In the genomic region with DNA sequence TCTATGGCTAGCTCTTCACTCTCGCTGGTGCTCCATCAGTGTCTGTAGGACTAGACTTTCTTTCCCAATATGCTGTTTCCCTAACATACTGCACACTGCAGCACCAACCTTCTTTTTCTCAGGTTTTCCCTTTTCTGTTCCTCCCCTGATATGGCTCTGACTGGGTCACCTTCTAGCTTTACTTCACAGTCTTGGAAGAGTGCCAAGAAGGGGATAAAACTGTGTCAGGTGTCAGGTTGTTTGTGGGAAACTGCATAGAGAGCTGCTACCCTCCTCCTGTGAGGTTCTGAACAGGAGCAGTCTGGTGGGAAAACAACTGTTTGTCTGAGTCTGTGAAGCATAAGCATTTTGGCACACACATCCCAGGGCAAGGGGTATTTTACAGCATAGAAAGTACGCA, we compare ENCODE assay signal across 26 mouse cellular contexts. TPM values are rescaled to one million over a fixed set of nuclear protein-coding genes. Genes with fewer than 3 reads are reported as not detected.
DNase-seq lines count a peak whose midpoint lies in the region; ATAC-seq and TF ChIP-seq lines count a peak whose summit lies in the region.
"Had no signal": no experiment of that assay in that cellular context is flagged by ENCODE, and none has a peak within 500 bp of the region (broad histone marks: within the 10 kb centered on the region; RNA-seq: fewer than 3 reads in every experiment).

No protein-coding gene starts in this region.

- TF ChIP-seq CTCF in MEL (IDR thresholded peaks at IDR 0.05 in 2 of 3, conservative IDR thresholded peaks at IDR 0.05 in 1 of 3; ENCODE audit: control insufficient read depth in 1 of 3, insufficient read depth in 1 of 3, low read depth in 2 of 3, low read length in 3 of 3, poor library complexity in 1 of 3, severe bottlenecking in 1 of 3): no peak

- no peak for TF ChIP-seq RAD21 in MEL (IDR thresholded peaks at IDR 0.05; ENCODE audit: low read depth, low read length)

- H3K36me3 ChIP-seq in kidney, embryonic 16.5 days (ENCODE audit: insufficient read depth, low read length): no peaks in the 10 kb centered on the region
- H3K36me3 ChIP-seq in MEL (ENCODE audit: control insufficient read depth in 1 of 2, insufficient read depth in 2 of 2, low read length in 2 of 2): peaks cover 0 to 2% of the 10 kb centered on the region in 2 experiments; a peak in 1 of 4 replicates
- H3K36me3 ChIP-seq in embryonic facial prominence, embryonic 14.5 days (ENCODE audit: control insufficient read depth, insufficient read depth, low read length): no peaks in the 10 kb centered on the region
- H3K36me3 ChIP-seq: forebrain, embryonic 12.5 days; G1E; heart, embryonic 13.5 days; hindbrain, embryonic 12.5 days; intestine, embryonic 15.5 days had no signal

- no peak for TF ChIP-seq EP300 in MEL (IDR thresholded peaks at IDR 0.05; ENCODE audit: low read depth in 1 of 2, low read length in 2 of 2)

- no peaks in the 10 kb centered on the region for H3K4me1 ChIP-seq in kidney, embryonic 16.5 days (ENCODE audit: insufficient read depth, low read length)
- 0 out of 4 replicates have a peak, but pooled peaks cover 0 to 2% of the 10 kb centered on the region in 2 experiments for H3K4me1 ChIP-seq in MEL (ENCODE audit: control insufficient read depth in 1 of 2, insufficient read depth in 2 of 2, low read length in 2 of 2)
- peaks cover 6% of the 10 kb centered on the region for H3K4me1 ChIP-seq in embryonic facial prominence, embryonic 14.5 days (ENCODE audit: control insufficient read depth, insufficient read depth, low read length)
- H3K4me1 ChIP-seq: forebrain, embryonic 12.5 days; hindbrain, embryonic 12.5 days; intestine, embryonic 15.5 days had no signal

- no peaks in the 10 kb centered on the region for H3K9me3 ChIP-seq in kidney, embryonic 16.5 days (ENCODE audit: low read length)
- H3K9me3 ChIP-seq in MEL (replicated peaks; ENCODE audit: insufficient read depth, low read length): no peaks in the 10 kb centered on the region
- H3K9me3 ChIP-seq in embryonic facial prominence, embryonic 14.5 days (ENCODE audit: control insufficient read depth, low read length): no peaks in the 10 kb centered on the region
- H3K9me3 ChIP-seq: forebrain, embryonic 12.5 days; heart, embryonic 13.5 days; hindbrain, embryonic 12.5 days; intestine, embryonic 15.5 days had no signal

- ATAC-seq in kidney, embryonic 16.5 days (ENCODE audit: low FRiP score, low TSS enrichment): 0 out of 2 replicates have a peak, but pooled peaks have one; percentile 35
- ATAC-seq in embryonic facial prominence, embryonic 14.5 days (ENCODE audit: low read depth): peak; percentile 93
- no peak for ATAC-seq in inflammation-experienced regulatory T-cells, adult 6 months
- ATAC-seq: CD4-positive, CD25-positive, alpha-beta regulatory T cell, adult 4 months; forebrain, embryonic 16.5 days; hindbrain, embryonic 16.5 days; intestine, embryonic 15.5 days had no signal

- H3K27ac ChIP-seq in kidney, embryonic 16.5 days (ENCODE audit: low read length): no peak overlapping the region
- no peak overlapping the region for H3K27ac ChIP-seq in MEL (ENCODE audit: control insufficient read depth, low read depth, low read length)
- H3K27ac ChIP-seq in embryonic facial prominence, embryonic 14.5 days (replicated peaks; ENCODE audit: low read depth, low read length): no peak overlapping the region; the same call in 1 of the 2 replicates
- H3K27ac ChIP-seq: forebrain, embryonic 12.5 days; heart, embryonic 13.5 days; hindbrain, embryonic 12.5 days; intestine, embryonic 15.5 days had no signal

- H3K79me2 ChIP-seq in MEL (ENCODE audit: control insufficient read depth, insufficient read depth, low read length, poor library complexity): no peaks in the 10 kb centered on the region

- no peak for TF ChIP-seq POLR2A in MEL (IDR thresholded peaks at IDR 0.05; ENCODE audit: control insufficient read depth in 1 of 2, insufficient read depth in 1 of 2, low read depth in 1 of 2, low read length in 2 of 2, poor library complexity in 1 of 2)

- no peak overlapping the region for H3K9ac ChIP-seq in kidney, embryonic 16.5 days (replicated peaks; ENCODE audit: low read length)
- no peak overlapping the region for H3K9ac ChIP-seq in MEL (ENCODE audit: control insufficient read depth, low read depth, low read length, poor library complexity, severe bottlenecking)
- H3K9ac ChIP-seq in embryonic facial prominence, embryonic 14.5 days (ENCODE audit: low read depth, low read length): no peak overlapping the region
- H3K9ac ChIP-seq: forebrain, embryonic 12.5 days; heart, embryonic 13.5 days; hindbrain, embryonic 12.5 days; intestine, embryonic 15.5 days had no signal

- peak; percentile 2 for DNase-seq in cerebellum, adult 11-12 months
- no peak for DNase-seq in cerebellum, adult 8-10 months
- no peak for DNase-seq in kidney, postnatal 25 days
- peak; percentile 36 for DNase-seq in MEL (ENCODE audit: low read depth, low spot score)
- DNase-seq in embryonic facial prominence, embryonic 14.5 days (ENCODE audit: low spot score): peak; percentile 80
- DNase-seq in testis, postnatal 10 days (ENCODE audit: low spot score): no peak
- DNase-seq: adrenal gland, postnatal 10 days; B cell, adult 2 months; cerebellum, adult 18-20 months; gastrocnemius, postnatal 14 days; heart, postnatal 4 days had no signal

- H3K27me3 ChIP-seq in kidney, embryonic 16.5 days (ENCODE audit: insufficient read depth, low read length): no peaks in the 10 kb centered on the region
- H3K27me3 ChIP-seq in MEL (ENCODE audit: control insufficient read depth in 1 of 2, insufficient read depth in 2 of 2, low read length in 2 of 2): peaks cover 4 to 6% of the 10 kb centered on the region in 2 experiments; a peak in 3 of 4 replicates
- no peaks in the 10 kb centered on the region for H3K27me3 ChIP-seq in embryonic facial prominence, embryonic 14.5 days (replicated peaks; ENCODE audit: control insufficient read depth, insufficient read depth, low read length)
- H3K27me3 ChIP-seq: forebrain, embryonic 12.5 days; heart, embryonic 13.5 days; hindbrain, embryonic 12.5 days; intestine, embryonic 15.5 days had no signal

- no peak overlapping the region for H3K4me2 ChIP-seq in kidney, embryonic 16.5 days (replicated peaks; ENCODE audit: low read depth, low read length)
- H3K4me2 ChIP-seq in embryonic facial prominence, embryonic 14.5 days (ENCODE audit: low read depth, low read length): no peak overlapping the region
- H3K4me2 ChIP-seq: forebrain, embryonic 12.5 days; heart, embryonic 13.5 days; hindbrain, embryonic 12.5 days; intestine, embryonic 15.5 days had no signal

- H3K4me3 ChIP-seq in kidney, embryonic 16.5 days (ENCODE audit: low read length): no peak overlapping the region
- H3K4me3 ChIP-seq in MEL (ENCODE audit: control insufficient read depth in 1 of 2, insufficient read depth in 1 of 2, low read depth in 2 of 2, low read length in 2 of 2): no peak overlapping the region
- H3K4me3 ChIP-seq in embryonic facial prominence, embryonic 14.5 days (ENCODE audit: low read depth, low read length): no peak overlapping the region
- H3K4me3 ChIP-seq: forebrain, embryonic 12.5 days; heart, embryonic 13.5 days; hindbrain, embryonic 12.5 days; intestine, embryonic 15.5 days had no signal

- WGBS in kidney, embryonic 16.5 days: 70% methylated on average over 2 of the region's 2 CpGs
- 66% methylated on average over 2 of the region's 2 CpGs for WGBS in embryonic facial prominence, embryonic 14.5 days

TF ChIP-seq in MEL, 35 proteins besides CTCF, POLR2A, EP300 and RAD21:
- no peak for TF ChIP-seq POLR2AphosphoS5 (IDR thresholded peaks at IDR 0.05; ENCODE audit: borderline replicate concordance, low read depth, low read length)
- TF ChIP-seq TCF12 (IDR thresholded peaks at IDR 0.05; ENCODE audit: low read depth, low read length): no peak
- TF ChIP-seq MAFK (IDR thresholded peaks at IDR 0.05; ENCODE audit: borderline replicate concordance, low read depth, low read length): no peak
- TF ChIP-seq SIN3A (IDR thresholded peaks at IDR 0.05; ENCODE audit: low read length): no peak
- TF ChIP-seq POLR2AphosphoS2 (IDR thresholded peaks at IDR 0.05; ENCODE audit: low read length): no peak
- no peak for TF ChIP-seq MYB (IDR thresholded peaks at IDR 0.05; ENCODE audit: low read depth, low read length)
- no peak for TF ChIP-seq BHLHE40 (IDR thresholded peaks at IDR 0.05; ENCODE audit: borderline replicate concordance, low read depth, low read length)
- no peak for TF ChIP-seq TAL1 (IDR thresholded peaks at IDR 0.05; ENCODE audit: low read length)

RNA-seq across cellular contexts. Expression of gene Serpinb11, which starts 7.9 kb away (rescaled TPM):
- polyA plus RNA-seq in kidney, embryonic 16.5 days (2015; fragmentation: Nextera tagmentation; extraction: Ambion mirVana): not detected in 2 replicates
- total RNA-seq in MEL (2012; rRNA removed): not detected in 2 replicates
- not detected for polyA plus RNA-seq in MEL (2012; ENCODE audit: insufficient read depth in 1 of 2, insufficient read length in 2 of 2, low read depth in 1 of 2, low replicate concordance in 2 of 2, missing spikeins in 1 of 2)
- 4.2 and 11.9 TPM in 2 replicates for polyA plus RNA-seq in embryonic facial prominence, embryonic 14.5 days (2014; fragmentation: Nextera tagmentation; extraction: Ambion mirVana)
- not detected for polyA plus RNA-seq in inflammation-experienced regulatory T-cells, adult 6 months (2017; shearing (Covaris generic))
- total RNA-seq: adrenal gland, postnatal 10 days; adrenal gland, postnatal 4 days; G1E; gastrocnemius, adult 18-20 months; gastrocnemius, postnatal 14 days; granulocyte monocyte progenitor cell, adult 5-6 weeks; heart, adult 8-10 months; heart, postnatal 4 days had no signal
- polyA plus RNA-seq: CD4-positive, CD25-positive, alpha-beta regulatory T cell, adult 4 months; forebrain, embryonic 12.5 days; forebrain, embryonic 16.5 days; G1E; heart, embryonic 13.5 days; heart, postnatal 0 days; hindbrain, embryonic 12.5 days; intestine, embryonic 15.5 days had no signal

RNA-seq across cellular contexts. Expression of gene Serpinb7, which starts 30.5 kb away (rescaled TPM):
- polyA plus RNA-seq in kidney, embryonic 16.5 days (2015; fragmentation: Nextera tagmentation; extraction: Ambion mirVana): 0.07 TPM in 1 of 2 replicates, not detected in the other
- not detected in 2 replicates for total RNA-seq in MEL (2012; rRNA removed)
- not detected for polyA plus RNA-seq in MEL (2012; ENCODE audit: insufficient read depth in 1 of 2, insufficient read length in 2 of 2, low read depth in 1 of 2, low replicate concordance in 2 of 2, missing spikeins in 1 of 2)
- polyA plus RNA-seq in embryonic facial prominence, embryonic 14.5 days (2014; fragmentation: Nextera tagmentation; extraction: Ambion mirVana): 5.9 and 9.1 TPM in 2 replicates
- polyA plus RNA-seq in inflammation-experienced regulatory T-cells, adult 6 months (2017; shearing (Covaris generic)): not detected
- total RNA-seq: adrenal gland, postnatal 10 days; adrenal gland, postnatal 4 days; G1E; gastrocnemius, postnatal 14 days; granulocyte monocyte progenitor cell, adult 5-6 weeks; heart, adult 8-10 months; heart, postnatal 4 days had no signal
- polyA plus RNA-seq: CD4-positive, CD25-positive, alpha-beta regulatory T cell, adult 4 months; forebrain, embryonic 12.5 days; forebrain, embryonic 16.5 days; G1E; heart, embryonic 13.5 days; heart, postnatal 0 days; hindbrain, embryonic 12.5 days; hindbrain, embryonic 16.5 days had no signal

Comparison
In these comparisons a context has a peak if more than half of its experiments do, and no peak if none do; other contexts are left out.
1. DNase-seq: peak in cerebellum, adult 11-12 months (single experiment), MEL (single experiment) and embryonic facial prominence, embryonic 14.5 days (single experiment); none in cerebellum, adult 8-10 months (single experiment), kidney, postnatal 25 days (0 of 2) and testis, postnatal 10 days (single experiment).